Mouse (Mus musculus): ENCODE results near the gene Colq. TPM values are rescaled to one million over a fixed set of nuclear protein-coding genes. Genes with fewer than 3 reads are reported as not detected.
A peak's percentile ranks its signal among the peaks of the same experiment; 100 is the strongest.

Gene Colq
- polyA plus RNA-seq (2014; fragmentation: Nextera tagmentation; extraction: Ambion mirVana), result not detected in 2 replicates

DNA sequence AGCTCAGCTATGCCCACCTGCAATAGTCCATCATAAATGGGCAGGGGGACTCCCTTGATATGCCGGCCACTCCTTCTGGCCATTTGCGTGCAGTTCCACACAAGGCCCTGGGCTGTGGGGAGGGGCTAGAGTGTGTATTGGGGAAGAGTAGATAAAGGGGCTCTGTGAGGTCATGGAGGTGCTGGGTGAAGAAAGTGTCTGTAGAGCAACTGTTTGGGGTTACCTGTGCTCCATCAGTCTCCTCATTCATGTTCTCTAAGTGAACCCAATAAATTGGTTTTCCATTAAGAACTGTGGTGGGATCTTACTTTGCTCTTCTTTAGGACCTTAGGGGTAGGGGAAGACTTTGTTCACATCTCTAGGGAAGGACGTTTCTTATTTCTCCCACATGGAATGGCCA lies at the start of gene Colq:
Gene Colq (minus strand): TSS at position 101 of the 400 bp plus-strand sequence.
- no peak within 1 kb of the TSS for H3K27ac ChIP-seq (replicated peaks; ENCODE audit: low read depth, low read length)
- 89% methylated on average over 3 of the region's 3 CpGs for WGBS
- DNase-seq, result no peak
- H3K36me3 ChIP-seq (ENCODE audit: control insufficient read depth, insufficient read depth, low read length), result no peaks in the 10 kb centered on the region
- no peak within 1 kb of the TSS for H3K4me2 ChIP-seq (ENCODE audit: low read length)
- no peaks in the 10 kb centered on the region for H3K27me3 ChIP-seq (ENCODE audit: control insufficient read depth, insufficient read depth, low read length)
- no peaks in the 10 kb centered on the region for H3K9me3 ChIP-seq (ENCODE audit: control insufficient read depth, low read length)
- no peak within 1 kb of the TSS for H3K9ac ChIP-seq (replicated peaks; ENCODE audit: low read length)
- H3K4me3 ChIP-seq (replicated peaks; ENCODE audit: low read depth, low read length), result no peak within 1 kb of the TSS
- H3K4me1 ChIP-seq (ENCODE audit: control insufficient read depth, insufficient read depth, low read length), result no peaks in the 10 kb centered on the region
- no peak for ATAC-seq (ENCODE audit: low FRiP score, low TSS enrichment)

DNA sequence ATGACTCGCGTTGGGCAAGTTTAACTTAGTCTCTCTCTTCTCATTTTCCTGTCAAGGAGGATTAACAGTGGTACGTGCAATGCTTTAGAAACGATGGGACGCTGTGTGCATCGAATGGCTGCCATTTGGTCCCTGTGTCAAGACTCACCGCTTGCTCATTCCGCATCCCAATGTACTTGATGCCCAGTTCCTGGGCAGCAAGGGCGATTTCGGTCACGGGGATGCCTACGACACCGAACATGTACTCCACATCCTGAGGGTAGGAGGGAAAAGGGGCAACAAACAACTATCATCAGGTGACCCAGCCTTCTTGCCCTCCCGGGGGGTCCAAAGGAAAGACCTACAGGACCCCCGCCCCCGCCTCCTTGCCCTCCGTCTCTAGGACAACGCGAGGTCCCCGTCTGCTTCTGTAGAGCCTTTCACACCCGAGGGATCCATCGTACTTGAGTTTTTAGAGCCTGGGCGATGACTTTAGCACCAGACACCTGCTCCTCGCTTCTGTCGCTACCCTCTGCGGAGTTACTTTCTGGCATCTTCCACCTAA lies 49.3 kb upstream of the Colq start, which contains the start of gene Gm49387:
Gene Gm49387 (minus strand): TSS at position 533 of the 544 bp plus-strand sequence.
- peak within 1 kb of the TSS; percentile 65 for H3K4me3 ChIP-seq (replicated peaks; ENCODE audit: low read depth, low read length)
- peak within 1 kb of the TSS; percentile 86 for H3K27ac ChIP-seq (replicated peaks; ENCODE audit: low read depth, low read length)
- peaks cover 11% of the 10 kb centered on the region; the same call in 1 of the 2 replicates for H3K4me1 ChIP-seq (ENCODE audit: control insufficient read depth, insufficient read depth, low read length)
- H3K9me3 ChIP-seq (ENCODE audit: control insufficient read depth, low read length), result no peaks in the 10 kb centered on the region
- no peaks in the 10 kb centered on the region for H3K27me3 ChIP-seq (ENCODE audit: control insufficient read depth, insufficient read depth, low read length)
- H3K36me3 ChIP-seq (ENCODE audit: control insufficient read depth, insufficient read depth, low read length), result no peaks in the 10 kb centered on the region
- H3K4me2 ChIP-seq (ENCODE audit: low read length), result peak within 1 kb of the TSS; percentile 97
- DNase-seq, result peak; percentile 35
- H3K9ac ChIP-seq (replicated peaks; ENCODE audit: low read length), result peak within 1 kb of the TSS; percentile 66
- ATAC-seq (ENCODE audit: low FRiP score, low TSS enrichment), result peak; percentile 61
- 3% methylated on average over 26 of the region's 26 CpGs for WGBS

DNA sequence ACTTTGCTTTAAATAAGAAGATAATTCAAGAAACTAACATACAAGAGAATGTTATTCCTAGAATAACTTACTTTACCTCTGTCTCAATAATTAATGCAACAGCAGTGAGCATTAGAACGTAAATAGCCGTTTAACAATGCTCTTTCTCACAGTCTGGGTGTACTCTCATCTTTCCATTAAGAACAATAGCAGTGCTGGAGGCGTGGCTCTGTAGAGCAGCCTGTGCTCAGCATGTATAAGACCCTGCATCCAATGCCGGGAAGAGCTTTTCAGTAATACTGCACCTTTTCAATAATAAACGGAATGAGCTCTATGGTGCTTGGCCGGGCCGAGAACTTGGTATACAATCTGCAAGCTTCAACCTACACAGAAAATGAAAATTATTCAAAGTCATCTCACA lies 39.5 kb upstream of the Colq start:
- H3K27ac ChIP-seq (replicated peaks; ENCODE audit: low read depth, low read length), result no peak overlapping the region
- H3K4me1 ChIP-seq (ENCODE audit: control insufficient read depth, insufficient read depth, low read length), result no peaks in the 10 kb centered on the region
- no peak for ATAC-seq (ENCODE audit: low FRiP score, low TSS enrichment)
- H3K4me2 ChIP-seq (ENCODE audit: low read length), result no peak overlapping the region
- no peak overlapping the region for H3K4me3 ChIP-seq (replicated peaks; ENCODE audit: low read depth, low read length)
- H3K36me3 ChIP-seq (ENCODE audit: control insufficient read depth, insufficient read depth, low read length), result no peaks in the 10 kb centered on the region
- no peaks in the 10 kb centered on the region for H3K27me3 ChIP-seq (ENCODE audit: control insufficient read depth, insufficient read depth, low read length)
- H3K9me3 ChIP-seq (ENCODE audit: control insufficient read depth, low read length), result no peaks in the 10 kb centered on the region
- WGBS, result 34% methylated on average over 7 of the region's 7 CpGs
- peak; percentile 60 for DNase-seq
- no peak overlapping the region for H3K9ac ChIP-seq (replicated peaks; ENCODE audit: low read length)

DNA sequence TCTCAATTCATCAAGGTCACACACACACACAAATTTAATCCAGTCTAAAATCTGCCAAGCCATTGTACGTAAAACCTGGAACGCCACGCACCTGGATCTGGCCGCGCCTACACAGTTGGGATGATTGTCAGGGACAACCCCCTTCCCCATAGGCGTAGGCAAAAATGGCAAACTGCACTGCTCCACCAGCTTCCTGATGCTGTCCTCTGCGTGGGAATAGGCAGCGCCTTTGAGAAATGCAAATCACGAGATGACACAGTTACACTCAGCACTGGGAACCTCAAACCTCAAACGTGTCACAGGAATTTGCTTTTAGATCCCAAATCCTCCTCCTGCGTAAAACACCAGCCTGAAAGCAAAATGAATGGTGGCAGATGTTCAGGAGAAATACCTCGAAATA lies 31.6 kb upstream of the Colq start:
- 89% methylated on average over 12 of the region's 12 CpGs for WGBS

DNA sequence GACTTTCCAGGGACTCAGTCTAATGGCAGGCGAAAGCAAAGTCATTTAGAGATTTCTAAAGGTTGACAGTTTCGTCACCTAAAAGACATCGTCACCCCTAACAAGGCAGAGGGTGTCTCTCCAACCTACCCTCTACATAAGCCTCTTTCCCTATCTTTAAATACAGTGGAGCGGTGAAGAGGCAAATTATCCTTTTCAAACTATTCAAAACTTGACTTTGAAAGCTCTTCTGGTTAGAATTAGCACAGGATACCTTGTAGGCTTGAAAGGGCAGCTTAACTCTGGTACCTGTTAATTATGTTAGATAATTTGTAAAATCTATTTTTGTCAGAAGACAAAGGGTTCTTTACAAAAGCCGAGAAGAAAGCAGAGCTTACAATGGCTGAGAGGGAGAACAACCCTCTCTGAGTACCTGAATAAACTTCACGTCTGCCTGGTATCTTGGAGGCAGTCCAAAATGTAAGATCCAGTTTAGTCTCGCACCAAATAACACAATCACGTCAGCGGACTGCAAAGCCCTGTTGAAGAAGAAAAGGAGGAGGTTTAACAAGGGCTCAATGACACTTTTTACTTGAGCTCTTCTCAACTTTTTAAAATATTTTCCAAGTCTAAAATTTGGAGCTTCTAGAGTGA lies 29.6 kb upstream of the Colq start:
- Histone ChIP-seq H3K27me3 (ENCODE audit: control insufficient read depth, insufficient read depth, low read length) (no peaks in the 10 kb centered on the region), H3K9me3 (ENCODE audit: control insufficient read depth, low read length) (no peaks in the 10 kb centered on the region), H3K4me1 (ENCODE audit: control insufficient read depth, insufficient read depth, low read length) (no peaks in the 10 kb centered on the region), H3K36me3 (ENCODE audit: control insufficient read depth, insufficient read depth, low read length) (no peaks in the 10 kb centered on the region), H3K4me2 (ENCODE audit: low read length) (no peak overlapping the region), H3K9ac (replicated peaks; ENCODE audit: low read length) (no peak overlapping the region), H3K4me3 (replicated peaks; ENCODE audit: low read depth, low read length) (no peak overlapping the region), H3K27ac (replicated peaks; ENCODE audit: low read depth, low read length) (no peak overlapping the region)
- ATAC-seq (ENCODE audit: low FRiP score, low TSS enrichment), result no peak
- WGBS, result 61% methylated on average over 9 of the region's 9 CpGs
- no peak for DNase-seq

More for the DNA sequence above, 31.6 kb upstream of the Colq start:
- Histone ChIP-seq H3K27me3 (ENCODE audit: control insufficient read depth, insufficient read depth, low read length) (no peaks in the 10 kb centered on the region), H3K9me3 (ENCODE audit: control insufficient read depth, low read length) (no peaks in the 10 kb centered on the region), H3K4me3 (replicated peaks; ENCODE audit: low read depth, low read length) (no peak overlapping the region), H3K4me1 (ENCODE audit: control insufficient read depth, insufficient read depth, low read length) (no peaks in the 10 kb centered on the region), H3K36me3 (ENCODE audit: control insufficient read depth, insufficient read depth, low read length) (no peaks in the 10 kb centered on the region), H3K9ac (replicated peaks; ENCODE audit: low read length) (no peak overlapping the region), H3K4me2 (ENCODE audit: low read length) (no peak overlapping the region), H3K27ac (replicated peaks; ENCODE audit: low read depth, low read length) (no peak overlapping the region)
- DNase-seq (no peak), ATAC-seq (ENCODE audit: low FRiP score, low TSS enrichment) (no peak)

DNA sequence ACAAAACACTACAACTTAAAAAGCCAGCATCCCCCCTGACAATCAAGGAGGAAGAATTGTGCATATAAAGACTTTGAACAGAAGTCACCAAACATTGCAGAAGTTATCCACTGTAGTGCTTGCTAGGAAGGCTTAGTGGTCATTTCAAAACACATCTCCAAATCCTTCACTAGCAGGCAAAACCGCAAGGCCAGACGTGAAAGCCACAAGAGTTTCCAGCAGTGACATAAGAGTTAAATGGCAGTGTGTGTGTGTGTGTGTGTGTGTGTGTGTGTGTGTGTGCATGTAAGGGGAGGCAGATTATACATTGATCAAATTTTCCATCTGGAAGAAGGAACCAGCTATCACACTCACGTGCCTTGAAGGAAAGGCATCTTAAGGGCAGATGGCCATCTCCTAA lies 26.9 kb upstream of the Colq start:
- H3K9ac ChIP-seq (replicated peaks; ENCODE audit: low read length), result no peak overlapping the region
- H3K36me3 ChIP-seq (ENCODE audit: control insufficient read depth, insufficient read depth, low read length), result no peaks in the 10 kb centered on the region
- no peak overlapping the region for H3K4me2 ChIP-seq (ENCODE audit: low read length)
- H3K4me1 ChIP-seq (ENCODE audit: control insufficient read depth, insufficient read depth, low read length), result no peaks in the 10 kb centered on the region
- WGBS, result 96% methylated on average over 3 of the region's 3 CpGs
- H3K27ac ChIP-seq (replicated peaks; ENCODE audit: low read depth, low read length), result no peak overlapping the region
- ATAC-seq (ENCODE audit: low FRiP score, low TSS enrichment) (no peak), DNase-seq (no peak)
- no peaks in the 10 kb centered on the region for H3K27me3 ChIP-seq (ENCODE audit: control insufficient read depth, insufficient read depth, low read length)
- H3K9me3 ChIP-seq (ENCODE audit: control insufficient read depth, low read length), result no peaks in the 10 kb centered on the region
- H3K4me3 ChIP-seq (replicated peaks; ENCODE audit: low read depth, low read length), result no peak overlapping the region

DNA sequence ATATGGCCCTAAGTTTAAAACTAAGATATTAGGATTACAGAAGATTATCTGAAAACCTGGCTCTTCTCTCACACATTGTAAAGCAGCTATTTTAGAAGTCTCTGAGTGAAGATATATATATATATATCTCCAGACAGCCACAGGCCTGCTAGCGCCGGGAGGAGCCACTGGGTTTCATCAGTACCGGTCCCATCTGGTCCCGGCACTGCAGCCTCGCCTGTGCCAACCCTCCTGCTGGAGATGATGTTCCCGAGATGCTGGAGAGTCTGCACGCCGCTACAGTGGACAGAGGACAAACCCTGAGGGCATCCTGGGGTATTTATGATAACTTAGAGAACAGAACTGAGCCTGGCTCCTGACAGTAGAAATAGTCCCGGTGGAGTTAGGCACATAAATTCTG lies 26.1 kb upstream of the Colq start:
- H3K4me3 ChIP-seq (replicated peaks; ENCODE audit: low read depth, low read length), result no peak overlapping the region
- no peaks in the 10 kb centered on the region for H3K4me1 ChIP-seq (ENCODE audit: control insufficient read depth, insufficient read depth, low read length)
- no peak overlapping the region for H3K4me2 ChIP-seq (ENCODE audit: low read length)
- no peaks in the 10 kb centered on the region for H3K27me3 ChIP-seq (ENCODE audit: control insufficient read depth, insufficient read depth, low read length)
- ATAC-seq (ENCODE audit: low FRiP score, low TSS enrichment) (no peak), DNase-seq (no peak)
- no peaks in the 10 kb centered on the region for H3K9me3 ChIP-seq (ENCODE audit: control insufficient read depth, low read length)
- no peak overlapping the region for H3K9ac ChIP-seq (replicated peaks; ENCODE audit: low read length)
- H3K27ac ChIP-seq (replicated peaks; ENCODE audit: low read depth, low read length), result no peak overlapping the region
- H3K36me3 ChIP-seq (ENCODE audit: control insufficient read depth, insufficient read depth, low read length), result no peaks in the 10 kb centered on the region
- 92% methylated on average over 9 of the region's 9 CpGs for WGBS

DNA sequence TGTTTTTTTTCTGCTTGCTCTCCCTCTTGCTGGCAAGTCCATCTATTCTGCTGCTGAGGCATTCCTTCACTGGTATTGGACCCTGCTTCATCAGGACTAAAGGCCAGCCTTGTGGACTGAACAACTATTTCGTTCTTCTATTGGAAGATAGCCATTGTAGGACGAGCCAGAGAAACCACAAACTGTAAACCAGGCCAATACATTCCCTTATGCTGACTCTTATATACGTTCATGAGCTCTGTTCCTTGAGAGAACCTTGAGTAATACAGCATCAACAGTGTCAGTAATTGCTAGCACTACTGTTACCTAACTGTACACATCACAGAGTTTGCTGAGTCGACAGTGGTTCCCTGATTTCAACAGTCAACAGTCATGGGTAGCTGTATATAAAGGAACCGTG lies 22.5 kb upstream of the Colq start:
- ATAC-seq (ENCODE audit: low FRiP score, low TSS enrichment), result no peak
- 82% methylated on average over 5 of the region's 5 CpGs for WGBS

DNA sequence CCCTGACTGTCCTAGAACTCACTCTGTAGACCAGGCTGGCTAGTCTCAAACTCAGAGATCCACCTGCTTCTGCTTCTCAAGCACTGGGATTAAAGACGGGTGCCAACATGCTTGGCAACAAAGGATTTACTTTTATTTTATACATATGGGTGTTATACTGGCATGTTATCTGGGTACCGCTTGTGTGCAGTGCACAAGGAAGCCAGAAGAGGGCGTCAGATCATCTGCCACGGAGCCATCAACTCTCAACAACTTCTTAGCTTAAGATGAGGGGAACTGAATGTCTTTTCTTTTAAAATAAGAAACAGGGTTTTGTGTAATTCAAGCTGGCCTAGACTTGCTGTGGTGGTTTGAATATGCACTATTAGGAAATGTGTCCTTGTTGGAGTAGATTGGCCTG lies 20.8 kb upstream of the Colq start:
- Histone ChIP-seq H3K4me3 (replicated peaks; ENCODE audit: low read depth, low read length) (no peak overlapping the region), H3K27ac (replicated peaks; ENCODE audit: low read depth, low read length) (no peak overlapping the region), H3K4me1 (ENCODE audit: control insufficient read depth, insufficient read depth, low read length) (no peaks in the 10 kb centered on the region), H3K9ac (replicated peaks; ENCODE audit: low read length) (no peak overlapping the region), H3K9me3 (ENCODE audit: control insufficient read depth, low read length) (no peaks in the 10 kb centered on the region), H3K36me3 (ENCODE audit: control insufficient read depth, insufficient read depth, low read length) (no peaks in the 10 kb centered on the region), H3K4me2 (ENCODE audit: low read length) (no peak overlapping the region), H3K27me3 (ENCODE audit: control insufficient read depth, insufficient read depth, low read length) (no peaks in the 10 kb centered on the region)
- DNase-seq, result no peak
- 70% methylated on average over 4 of the region's 4 CpGs for WGBS
- no peak for ATAC-seq (ENCODE audit: low FRiP score, low TSS enrichment)

More for the DNA sequence above, 22.5 kb upstream of the Colq start:
- H3K9me3 ChIP-seq (ENCODE audit: control insufficient read depth, low read length), result no peaks in the 10 kb centered on the region
- H3K9ac ChIP-seq (replicated peaks; ENCODE audit: low read length), result no peak overlapping the region
- no peaks in the 10 kb centered on the region for H3K27me3 ChIP-seq (ENCODE audit: control insufficient read depth, insufficient read depth, low read length)
- no peaks in the 10 kb centered on the region for H3K36me3 ChIP-seq (ENCODE audit: control insufficient read depth, insufficient read depth, low read length)
- H3K4me2 ChIP-seq (ENCODE audit: low read length), result no peak overlapping the region
- no peak overlapping the region for H3K27ac ChIP-seq (replicated peaks; ENCODE audit: low read depth, low read length)
- no peak overlapping the region for H3K4me3 ChIP-seq (replicated peaks; ENCODE audit: low read depth, low read length)
- no peak for DNase-seq
- H3K4me1 ChIP-seq (ENCODE audit: control insufficient read depth, insufficient read depth, low read length), result no peaks in the 10 kb centered on the region
